Mouse (Mus musculus): ENCODE results near the gene Gtpbp1.

DNA sequence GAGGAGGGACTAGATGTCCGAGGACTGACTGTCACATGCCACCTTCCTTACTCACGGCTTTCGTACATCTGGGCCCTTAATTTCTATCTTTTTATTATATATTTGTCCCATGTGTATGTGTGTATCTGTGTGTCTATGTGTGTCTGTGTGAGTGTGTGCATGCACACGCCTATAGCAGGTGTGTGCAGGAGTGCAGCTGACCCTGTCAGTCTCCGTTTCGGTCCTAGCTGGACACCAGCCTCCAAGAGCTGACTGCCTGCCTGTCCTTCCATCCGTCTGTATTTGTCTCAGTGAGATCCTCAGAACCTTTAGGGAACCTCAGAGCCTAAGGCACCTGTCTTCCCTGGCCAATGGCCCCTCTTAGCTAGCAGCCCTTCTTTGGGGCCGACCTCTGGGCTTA, 29.6 kb downstream of the Gtpbp1 start:
- TF ChIP-seq CTCF (IDR thresholded peaks at IDR 0.05; ENCODE audit: borderline replicate concordance, insufficient read depth, low read length), result no peak
- TF ChIP-seq POLR2A (IDR thresholded peaks at IDR 0.05; ENCODE audit: low read depth, low read length), result no peak

Measured in embryonic fibroblast, embryonic 13.5 days (primary cell).